Mouse (Mus musculus) liver, embryonic 15.5 days (tissue): ENCODE measurements at regions not wholly inside any gene's neighbourhood (a gene's known extent, or its start where the extent isn't known, plus 50 kb on each side); places are given as distances from the start of the nearest gene placed in this dataset.

Source experiments
- ATAC-seq: fragments of 200-750 bp; cut with Nextera tagmentation; 2 replicates; pipeline ENCODE4 v1.8.0; 2017; ENCODE audit warnings: moderate number of reproducible peaks, mild to moderate bottlenecking, moderate library complexity; ENCODE audit not compliant: insufficient read depth
- H3K27ac ChIP-seq: fragments of 300-500 bp; sonication (generic); replicated peaks from 2 replicates; pipeline ENCODE4 v1.5.1; 2015; ENCODE audit warnings: mild to moderate bottlenecking, inconsistent platforms
- H3K27me3 ChIP-seq: fragments of 300-500 bp; sonication (generic); 2 replicates; pipeline ENCODE4 v1.6.1; 2015; ENCODE audit warnings: mild to moderate bottlenecking, inconsistent platforms
- H3K36me3 ChIP-seq: fragments of 300-500 bp; sonication (generic); replicated peaks from 2 replicates; pipeline ENCODE4 v1.6.1; 2015; ENCODE audit warnings: moderate library complexity, mild to moderate bottlenecking, inconsistent platforms
- H3K4me1 ChIP-seq: fragments of 300-500 bp; sonication (generic); replicated peaks from 2 replicates; pipeline ENCODE4 v1.6.1; 2015; ENCODE audit warnings: inconsistent platforms
- H3K4me2 ChIP-seq: fragments of 300-500 bp; sonication (generic); 2 replicates; pipeline ENCODE4 v1.6.1; 2015; ENCODE audit warnings: moderate library complexity, mild to moderate bottlenecking, inconsistent platforms
- H3K4me3 ChIP-seq: fragments of 300-500 bp; sonication (generic); replicated peaks from 2 replicates; pipeline ENCODE4 v1.5.1; 2015; ENCODE audit warnings: mild to moderate bottlenecking, inconsistent platforms
- H3K9ac ChIP-seq: fragments of 300-500 bp; sonication (generic); 2 replicates; pipeline ENCODE4 v1.6.1; 2015; ENCODE audit warnings: moderate library complexity, mild to moderate bottlenecking, inconsistent platforms
- H3K9me3 ChIP-seq: fragments of 300-500 bp; sonication (generic); replicated peaks from 2 replicates; pipeline ENCODE4 v1.6.1; 2016; ENCODE audit warnings: inconsistent platforms
- WGBS: fragments of 180-500 bp; shearing (Covaris S2); methylation state at CpG from one replicate; pipeline ENCODE4 v1.1.7; 2015; ENCODE audit warnings: mixed read lengths; ENCODE audit not compliant: insufficient replicate concordance; 5-methylcytosine and 5-hydroxymethylcytosine counted together

DNA sequence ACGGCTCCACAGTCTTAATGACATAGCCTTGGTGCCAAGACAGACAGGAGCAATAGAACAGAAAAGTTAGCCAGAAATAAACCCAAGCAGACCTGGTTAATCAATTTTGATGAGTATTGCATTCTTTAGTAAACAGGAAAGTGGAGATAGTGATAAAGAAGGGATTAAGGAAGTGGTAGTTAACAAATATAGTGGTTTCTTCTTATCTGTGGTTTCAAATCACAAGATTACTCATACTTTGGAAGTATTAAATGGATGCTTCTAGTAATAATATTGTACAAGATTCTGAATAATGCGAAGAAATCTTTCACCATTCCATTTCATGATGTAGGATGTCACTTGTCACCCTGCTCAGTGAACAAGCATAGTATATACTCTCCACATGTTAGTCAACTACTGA lies 376.6 kb upstream of the Cobl start:
- ATAC-seq: no peak
- H3K4me2 ChIP-seq: no peak overlapping the region
- H3K4me1 ChIP-seq: no peaks in the 10 kb centered on the region
- H3K9ac ChIP-seq: no peak overlapping the region
- H3K27me3 ChIP-seq: no peaks in the 10 kb centered on the region
- no peak overlapping the region for H3K27ac ChIP-seq
- no peaks in the 10 kb centered on the region for H3K36me3 ChIP-seq
- 54% methylated on average over 2 of the region's 2 CpGs for WGBS
- no peaks in the 10 kb centered on the region for H3K9me3 ChIP-seq
- H3K4me3 ChIP-seq: no peak overlapping the region

- Histone ChIP-seq H3K27me3 (no peaks in the 10 kb centered on the region), H3K36me3 (no peaks in the 10 kb centered on the region), H3K27ac (no peak overlapping the region), H3K4me1 (no peaks in the 10 kb centered on the region), H3K9me3 (no peaks in the 10 kb centered on the region), H3K4me2 (no peak overlapping the region), H3K9ac (no peak overlapping the region), H3K4me3 (no peak overlapping the region)
- 66% methylated on average over 2 of the region's 2 CpGs for WGBS
- no peak for ATAC-seq
Measured at GRCm38 (mm10) chr11:12837920-12838319, 373.2 kb upstream of the Cobl start.

DNA sequence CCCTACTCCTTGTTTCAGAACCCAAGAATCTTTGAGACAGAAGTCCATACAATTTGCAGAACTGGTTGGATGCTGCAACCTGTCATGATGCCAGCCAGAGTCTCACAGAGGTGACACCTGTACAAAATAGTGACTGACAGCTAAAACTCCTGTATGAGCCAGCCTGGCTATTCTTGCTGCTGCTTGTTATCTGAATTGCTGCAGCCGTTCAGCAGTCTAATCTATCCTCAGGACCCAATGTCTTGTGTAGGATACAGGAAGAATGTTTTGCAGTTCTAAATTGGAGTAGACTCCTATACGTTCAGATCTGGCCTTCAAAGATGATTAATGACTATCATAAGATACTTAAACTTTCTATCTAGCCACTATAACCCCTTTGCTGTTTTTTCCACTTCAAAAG lies 372.6 kb upstream of the Cobl start:
- Histone ChIP-seq H3K9me3 (no peaks in the 10 kb centered on the region), H3K27ac (no peak overlapping the region), H3K4me1 (no peaks in the 10 kb centered on the region), H3K4me2 (no peak overlapping the region), H3K4me3 (no peak overlapping the region), H3K36me3 (no peaks in the 10 kb centered on the region), H3K9ac (no peak overlapping the region), H3K27me3 (no peaks in the 10 kb centered on the region)
- WGBS: 30% methylated on average over 2 of the region's 2 CpGs
- no peak for ATAC-seq

GRCm38 (mm10) chr11:12836387-12836786 lies 371.6 kb upstream of the Cobl start:
- H3K4me3 ChIP-seq: no peak overlapping the region
- no peaks in the 10 kb centered on the region for H3K27me3 ChIP-seq
- no peak for ATAC-seq
- no peak overlapping the region for H3K27ac ChIP-seq
- no peaks in the 10 kb centered on the region for H3K9me3 ChIP-seq
- no peaks in the 10 kb centered on the region for H3K4me1 ChIP-seq
- no peak overlapping the region for H3K4me2 ChIP-seq
- H3K36me3 ChIP-seq: no peaks in the 10 kb centered on the region
- no peak overlapping the region for H3K9ac ChIP-seq

- no peaks in the 10 kb centered on the region for H3K9me3 ChIP-seq
- no peak for ATAC-seq
- no peak overlapping the region for H3K9ac ChIP-seq
- no peaks in the 10 kb centered on the region for H3K36me3 ChIP-seq
- H3K4me2 ChIP-seq: no peak overlapping the region
- no peaks in the 10 kb centered on the region for H3K4me1 ChIP-seq
- no peak overlapping the region for H3K4me3 ChIP-seq
- H3K27ac ChIP-seq: no peak overlapping the region
- no peaks in the 10 kb centered on the region for H3K27me3 ChIP-seq
Measured at GRCm38 (mm10) chr11:12812021-12812420, 347.3 kb upstream of the Cobl start.

GRCm38 (mm10) chr11:12810949-12811881 lies 346.5 kb upstream of the Cobl start:
- 29% methylated on average over 11 of the region's 11 CpGs for WGBS
- no peak overlapping the region for H3K4me2 ChIP-seq
- H3K27ac ChIP-seq: no peak overlapping the region
- no peaks in the 10 kb centered on the region for H3K9me3 ChIP-seq
- ATAC-seq: no peak
- no peak overlapping the region for H3K9ac ChIP-seq
- H3K27me3 ChIP-seq: no peaks in the 10 kb centered on the region
- H3K4me3 ChIP-seq: no peak overlapping the region
- no peaks in the 10 kb centered on the region for H3K36me3 ChIP-seq
- H3K4me1 ChIP-seq: no peaks in the 10 kb centered on the region
